Mouse (Mus musculus): ENCODE data around the gene Fam210b.

DNA sequence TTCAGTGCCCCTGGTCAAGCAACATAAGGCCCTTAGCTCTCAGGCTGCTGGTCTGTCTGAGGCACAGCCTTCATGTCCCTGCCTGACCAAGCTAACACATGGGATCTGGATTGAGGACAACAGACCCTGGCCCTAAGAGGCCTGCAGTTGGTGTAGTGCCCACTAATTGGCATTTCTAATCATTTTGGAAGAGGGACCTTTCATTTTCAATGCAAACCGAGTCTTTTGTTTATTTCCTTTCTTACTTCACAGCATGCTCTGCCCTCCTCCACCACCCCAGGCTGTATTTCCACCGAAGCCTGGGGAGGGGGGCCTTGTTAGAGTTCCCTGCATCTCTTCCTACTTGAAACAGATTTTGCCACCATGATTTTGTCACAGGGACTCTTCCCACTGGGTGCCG lies 4.4 kb upstream of the Fam210b start:
- no peak for TF ChIP-seq CTCF (IDR thresholded peaks at IDR 0.05; ENCODE audit: low read depth, low read length)
- TF ChIP-seq GATA1 (IDR thresholded peaks at IDR 0.05; ENCODE audit: borderline replicate concordance, low read length) = no peak
- TF ChIP-seq TAL1 (conservative IDR thresholded peaks at IDR 0.05; ENCODE audit: low read depth, low read length) = no peak
